Mouse (Mus musculus) cortical plate, adult 2 months (tissue): ENCODE results near the gene Kcnj11.

Experiments used
- CTCF ChIP-seq: fragments of 200-500 bp; IDR thresholded peaks from 2 replicates; pipeline ENCODE4 v1.5.1; 2011; ENCODE audit warnings: mild to moderate bottlenecking, control low read depth, low read length; ENCODE audit not compliant: insufficient read depth; ENCODE audit errors: extremely low read depth
- POLR2A ChIP-seq: fragments of 200-500 bp; IDR thresholded peaks from 2 replicates; pipeline ENCODE4 v1.6.1; 2011; ENCODE audit warnings: mild to moderate bottlenecking, low read length, control low read depth; ENCODE audit not compliant: insufficient read depth; ENCODE audit errors: extremely low read depth

DNA sequence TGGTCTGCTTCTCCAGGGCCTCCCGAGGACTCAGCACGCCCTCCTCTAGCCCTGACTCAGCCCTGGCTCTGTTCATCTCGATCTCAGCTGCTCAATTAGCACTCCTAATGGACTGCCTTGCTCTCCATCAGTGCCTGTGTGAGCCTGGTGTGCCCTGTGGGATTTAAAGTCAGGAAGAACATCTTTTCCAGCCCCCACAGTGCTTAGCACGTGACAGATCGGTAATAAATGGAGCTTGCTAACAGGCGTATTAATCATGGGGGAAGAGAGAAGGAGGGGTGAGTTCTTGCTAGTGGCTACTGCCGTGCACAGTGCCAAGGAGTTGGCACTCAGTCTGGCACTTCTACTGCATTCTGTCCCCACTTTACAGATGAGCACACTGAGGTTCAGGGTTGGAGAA lies 27.6 kb upstream of the Kcnj11 start:
- no peak for TF ChIP-seq CTCF
- no peak for TF ChIP-seq POLR2A
